Mouse (Mus musculus): ENCODE data around the gene Gm29797.

- TF ChIP-seq GATA1 (IDR thresholded peaks at IDR 0.05; ENCODE audit: low read length) (no peak), TAL1 (IDR thresholded peaks at IDR 0.05; ENCODE audit: low read length) (no peak)
Measured at GRCm38 (mm10) chr2:181644361-181644760, 12.5 kb upstream of the Gm29797 start.
